Mouse (Mus musculus) kidney, adult 2 months (tissue): ENCODE measurements around the gene Pdk4. TPM values are rescaled to one million over a fixed set of nuclear protein-coding genes. Genes with fewer than 3 reads are reported as not detected.

ENCODE experiments used
- DNase-seq: peaks from one replicate; pipeline ENCODE4 v3.0.0; 2021
- H3K27ac ChIP-seq: fragments of 200-500 bp; 2 replicates; pipeline ENCODE4 v1.5.1; 2012; ENCODE audit warnings: low read depth, low read length, control low read depth, inconsistent platforms; ENCODE audit not compliant: insufficient read depth
- H3K27me3 ChIP-seq: fragments of 200-500 bp; replicated peaks from 2 replicates; pipeline ENCODE4 v1.6.1; 2012; ENCODE audit warnings: mild to moderate bottlenecking, moderate library complexity, low read length, inconsistent platforms; ENCODE audit not compliant: control insufficient read depth, insufficient read depth
- H3K36me3 ChIP-seq: fragments of 200-500 bp; 2 replicates; pipeline ENCODE4 v1.6.1; 2012; ENCODE audit warnings: mild to moderate bottlenecking, moderate library complexity, low read length, inconsistent platforms; ENCODE audit not compliant: control insufficient read depth, insufficient read depth
- H3K4me1 ChIP-seq: fragments of 200-500 bp; 2 replicates; pipeline ENCODE4 v1.6.1; 2011; ENCODE audit warnings: low read length; ENCODE audit not compliant: control insufficient read depth, insufficient read depth
- H3K4me3 ChIP-seq: fragments of 200-500 bp; 2 replicates; pipeline ENCODE4 v1.5.1; 2011; ENCODE audit warnings: mild to moderate bottlenecking, low read depth, low read length, control low read depth; ENCODE audit not compliant: insufficient read depth
- CTCF ChIP-seq: fragments of 200-500 bp; conservative IDR thresholded peaks from 2 replicates; pipeline ENCODE4 v1.5.1; 2011; ENCODE audit warnings: low read depth, mild to moderate bottlenecking, control low read depth, low read length, moderate library complexity, mixed read lengths; ENCODE audit not compliant: insufficient read depth, insufficient read length
- POLR2A ChIP-seq: fragments of 200-500 bp; IDR thresholded peaks from one replicate; pipeline ENCODE4 v1.6.1; 2011; ENCODE audit warnings: low read depth, low read length, control low read depth
- WGBS: fragments of 180-500 bp; shearing (Covaris S2); methylation state at CpG from one replicate; pipeline ENCODE4 v1.1.7; 2018; 5-methylcytosine and 5-hydroxymethylcytosine counted together
- polyA plus RNA-seq: library from polyadenylated mRNA; depleted of rRNA; stranded (reverse); fragments of >200 nt; gene quantifications from 2 replicates; pipeline ENCODE4 v1.2.3, GENCODE M21; 2012

The Pdk4 gene
- polyA plus RNA-seq, 1 experiment: 30.0 TPM

- Histone ChIP-seq H3K36me3 (no peaks in the 10 kb centered on the region), H3K4me1 (peaks cover 22% of the 10 kb centered on the region), H3K27me3 (no peaks in the 10 kb centered on the region), H3K27ac (no peak overlapping the region), H3K4me3 (no peak overlapping the region)
- no peak for DNase-seq
- TF ChIP-seq CTCF (no peak), POLR2A (no peak)
- WGBS: 85% methylated on average over 6 of the region's 6 CpGs
These were observed 48.6 kb downstream of the Pdk4 start for GRCm38 (mm10) chr6:5447546-5447945.

DNA sequence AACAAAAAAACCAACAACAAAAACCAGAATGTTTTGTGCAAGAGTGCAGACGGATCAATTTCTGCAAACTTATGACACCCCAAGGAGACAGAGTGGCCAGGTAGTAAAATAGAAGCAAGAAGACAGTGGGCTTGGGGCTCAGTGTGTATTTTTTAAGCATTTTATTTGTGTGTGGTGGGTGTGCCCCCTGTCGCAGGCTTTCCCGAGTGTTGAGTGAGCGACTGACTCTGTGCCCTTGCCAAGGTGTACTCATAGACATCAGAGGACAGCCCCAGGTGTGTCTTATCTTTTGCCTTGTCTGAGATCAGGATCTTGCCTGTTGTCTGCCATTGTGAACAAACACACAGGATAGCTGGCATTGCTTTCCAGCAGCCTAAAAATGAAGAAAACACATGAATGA is 49.1 kb downstream of the Pdk4 start:
- 93% methylated on average over 4 of the region's 4 CpGs for WGBS

GRCm38 (mm10) chr6:5444331-5444898 is 51.7 kb downstream of the Pdk4 start:
- no peak overlapping the region for H3K27ac ChIP-seq
- no peak overlapping the region for H3K4me3 ChIP-seq
- no peaks in the 10 kb centered on the region for H3K36me3 ChIP-seq
- WGBS: 95% methylated on average over 5 of the region's 5 CpGs
- no peaks in the 10 kb centered on the region for H3K27me3 ChIP-seq
- H3K4me1 ChIP-seq: peaks cover 16% of the 10 kb centered on the region
- no peak for TF ChIP-seq CTCF
- no peak for TF ChIP-seq POLR2A
- DNase-seq: no peak

More for the DNA sequence above, 49.1 kb downstream of the Pdk4 start:
- Histone ChIP-seq H3K4me1 (peaks cover 25% of the 10 kb centered on the region), H3K27ac (no peak overlapping the region), H3K36me3 (no peaks in the 10 kb centered on the region), H3K4me3 (no peak overlapping the region), H3K27me3 (no peaks in the 10 kb centered on the region)
- DNase-seq: no peak
- TF ChIP-seq POLR2A (no peak), CTCF (no peak)

- peaks cover 13% of the 10 kb centered on the region; the same call in 1 of the 2 replicates for H3K4me1 ChIP-seq
- no peak for TF ChIP-seq CTCF
- no peak for TF ChIP-seq POLR2A
- peak; percentile 60 for DNase-seq
- no peak overlapping the region for H3K27ac ChIP-seq
- WGBS: 39% methylated on average over 13 of the region's 13 CpGs
- no peaks in the 10 kb centered on the region for H3K36me3 ChIP-seq
- no peak overlapping the region for H3K4me3 ChIP-seq
- H3K27me3 ChIP-seq: no peaks in the 10 kb centered on the region
These were observed 52.8 kb downstream of the Pdk4 start for GRCm38 (mm10) chr6:5443104-5443863.

- Histone ChIP-seq H3K27me3 (no peaks in the 10 kb centered on the region), H3K4me1 (peaks cover 13% of the 10 kb centered on the region; the same call in 1 of the 2 replicates), H3K4me3 (no peak overlapping the region), H3K36me3 (no peaks in the 10 kb centered on the region), H3K27ac (no peak overlapping the region)
- WGBS: 14% methylated on average over 14 of the region's 14 CpGs
- peak; percentile 40 for DNase-seq
- TF ChIP-seq CTCF: no peak
- TF ChIP-seq POLR2A: no peak
These were observed 53.6 kb downstream of the Pdk4 start for GRCm38 (mm10) chr6:5442316-5443085.

- 76% methylated on average over 6 of the region's 6 CpGs for WGBS
- Histone ChIP-seq H3K27ac (no peak overlapping the region), H3K36me3 (no peaks in the 10 kb centered on the region), H3K4me1 (peaks cover 13% of the 10 kb centered on the region; the same call in 1 of the 2 replicates), H3K27me3 (no peaks in the 10 kb centered on the region), H3K4me3 (no peak overlapping the region)
- TF ChIP-seq CTCF (no peak), POLR2A (no peak)
- DNase-seq: no peak
These were observed 54.9 kb downstream of the Pdk4 start for GRCm38 (mm10) chr6:5441221-5441620.

DNA sequence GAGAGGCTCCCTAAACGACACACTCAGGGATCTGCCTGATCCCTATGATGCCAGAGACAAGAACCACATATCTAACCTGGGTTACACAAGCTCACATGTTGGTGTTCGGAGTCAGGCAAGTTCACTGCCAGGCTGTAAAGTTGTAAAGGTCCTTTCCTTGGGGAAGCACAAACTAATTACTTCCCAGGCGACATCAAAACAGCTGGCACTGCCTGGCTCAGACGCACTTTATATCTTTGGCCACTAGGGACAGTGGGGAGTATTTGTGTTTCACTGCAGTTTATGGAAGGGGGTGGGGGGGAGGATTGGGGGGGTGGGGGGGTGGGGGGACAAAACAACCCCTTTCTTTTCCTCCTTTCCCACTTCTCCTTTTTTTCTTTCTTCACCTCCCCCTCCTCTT is 58.4 kb downstream of the Pdk4 start:
- no peaks in the 10 kb centered on the region for H3K36me3 ChIP-seq
- H3K27ac ChIP-seq: no peak overlapping the region
- no peaks in the 10 kb centered on the region for H3K27me3 ChIP-seq
- no peak overlapping the region for H3K4me3 ChIP-seq
- DNase-seq: peak; percentile 30
- peaks cover 4% of the 10 kb centered on the region; the same call in 1 of the 2 replicates for H3K4me1 ChIP-seq
- TF ChIP-seq CTCF: peak; percentile 44
- no peak for TF ChIP-seq POLR2A
- WGBS: 49% methylated on average over 4 of the region's 4 CpGs
